Mouse (Mus musculus) c-Kit-positive CD71-positive TER-119-negative erythroid progenitor cells, embryonic 14.5 days (primary cell): ENCODE results near the gene Gm5678.
"Not testable (repeated sequence)": the region's sequence is repeated elsewhere in the genome, so short reads cannot be mapped to it uniquely, and the experiment has no call there.

Source experiments
- DNase-seq: peaks from one replicate; pipeline ENCODE4 v3.0.0-alpha.2; 2013; ENCODE audit warnings: low read depth

The Gm5678 gene

DNA sequence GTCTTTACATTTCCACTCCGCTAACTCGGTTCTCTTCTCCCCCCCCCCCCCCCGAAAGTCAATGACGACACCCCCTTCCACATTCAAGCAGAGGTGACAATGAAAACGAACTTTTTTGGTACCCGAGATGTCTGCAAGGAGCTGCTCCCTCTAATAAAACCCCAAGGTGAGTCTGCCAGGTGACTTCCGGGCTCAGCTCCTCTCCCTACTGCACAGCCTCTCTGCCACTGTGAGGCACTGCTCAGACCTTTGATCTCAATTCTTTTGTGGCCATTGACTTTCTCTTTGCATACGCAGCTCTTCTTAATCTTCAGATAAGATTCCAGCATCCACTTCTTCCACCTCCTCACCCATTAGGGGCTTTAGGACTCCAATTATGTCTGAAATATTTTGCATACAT lies 19.2 kb upstream of the Gm5678 start:
- no peak for DNase-seq

- DNase-seq: no peak
These were observed 18.1 kb upstream of the Gm5678 start for GRCm38 (mm10) chr16:93609796-93610195.

DNA sequence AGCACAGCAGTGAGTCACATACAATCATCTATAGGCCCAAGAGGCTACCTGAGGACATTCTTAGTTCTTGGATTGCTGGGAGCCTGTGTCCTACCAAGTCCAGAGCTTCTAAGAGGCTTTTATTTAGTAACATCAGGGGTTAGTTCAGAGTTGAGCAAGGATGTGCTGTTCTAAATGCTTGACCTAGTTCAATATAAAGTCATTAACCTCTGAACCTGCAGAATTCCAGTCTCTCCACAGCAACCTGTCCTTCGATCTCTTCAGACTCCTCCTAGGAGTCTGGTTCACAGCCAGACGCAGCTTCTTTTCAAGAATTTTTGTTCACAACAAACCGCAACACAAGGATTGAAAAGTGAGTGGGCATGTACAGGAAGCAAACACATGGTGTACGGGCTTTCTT lies 16.9 kb upstream of the Gm5678 start:
- no peak for DNase-seq

DNA sequence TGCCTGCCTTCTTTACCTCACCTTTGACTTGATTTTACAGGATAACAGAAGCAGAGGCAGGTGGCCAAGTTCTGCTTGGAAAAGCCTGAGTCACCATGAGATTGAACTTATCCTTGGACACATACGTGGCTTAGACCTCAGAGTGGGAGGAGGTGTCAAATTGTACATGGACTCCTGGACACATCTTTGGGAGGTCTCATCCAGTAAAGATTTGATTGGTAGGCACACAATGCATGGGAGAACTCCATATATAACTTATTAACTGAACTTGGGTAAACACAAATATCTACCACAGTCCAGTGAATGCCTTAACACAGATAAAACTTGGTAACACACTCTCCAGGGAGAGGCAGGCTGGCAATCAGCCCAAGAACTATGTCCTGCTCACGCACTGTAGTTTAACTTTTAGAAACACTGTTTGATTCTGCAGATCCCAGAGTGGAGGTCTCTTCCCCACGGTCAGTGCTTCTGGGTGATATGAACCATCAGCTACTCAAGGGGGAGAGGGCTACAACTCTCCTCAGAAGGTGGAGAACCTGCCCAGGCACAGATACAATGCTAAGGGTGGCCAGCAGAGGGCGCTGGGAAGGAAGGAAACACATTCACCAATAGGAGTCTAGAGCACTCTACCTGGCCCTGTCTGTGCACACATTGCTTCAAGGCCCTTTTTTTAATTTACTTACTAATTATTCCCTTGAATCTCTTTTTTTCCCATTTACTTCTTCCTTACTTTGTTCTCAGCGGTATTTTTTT lies 12.6 kb upstream of the Gm5678 start:
- DNase-seq: no peak

DNA sequence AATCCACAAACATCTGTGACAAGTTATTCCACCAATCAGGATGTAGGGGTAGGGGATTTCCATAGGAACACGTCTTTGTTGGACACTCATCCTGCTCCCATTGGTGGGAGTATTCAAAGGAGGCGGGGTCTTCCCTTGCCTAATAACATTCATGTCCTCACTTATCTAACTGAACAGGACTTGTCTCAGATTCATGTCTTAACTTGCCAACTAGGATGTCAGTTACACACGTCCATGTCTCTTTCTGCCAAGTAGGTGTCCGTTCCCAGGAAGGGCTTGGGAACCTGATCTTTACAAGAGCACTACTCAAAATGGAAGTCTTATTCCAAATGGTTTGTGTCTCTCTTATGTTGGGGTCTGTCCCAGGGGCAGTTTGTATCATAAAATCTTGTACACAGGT lies 4.1 kb upstream of the Gm5678 start:
- not testable (repeated sequence) for DNase-seq

DNA sequence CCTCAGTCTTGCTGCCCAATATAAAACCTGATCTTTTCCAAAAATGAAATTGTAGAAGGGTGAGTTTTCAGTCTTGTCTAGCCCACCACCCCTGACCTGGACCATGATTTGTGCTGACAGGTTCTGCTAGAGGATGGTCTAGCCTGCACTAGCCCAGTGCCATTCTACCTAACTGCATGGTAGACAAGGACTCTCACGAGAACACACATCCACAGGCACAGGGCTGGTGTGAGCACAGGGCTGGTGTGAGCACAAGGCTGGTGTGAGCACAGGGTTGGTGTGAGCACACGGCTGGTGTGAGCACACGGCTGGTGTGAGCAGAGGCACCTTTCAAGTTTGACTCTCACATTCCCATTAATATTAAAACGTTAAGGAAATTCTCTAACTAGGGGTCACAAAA lies 3.2 kb upstream of the Gm5678 start:
- no peak for DNase-seq

GRCm38 (mm10) chr16:93626745-93627144 lies 1.2 kb upstream of the Gm5678 start:
- no peak for DNase-seq

DNA sequence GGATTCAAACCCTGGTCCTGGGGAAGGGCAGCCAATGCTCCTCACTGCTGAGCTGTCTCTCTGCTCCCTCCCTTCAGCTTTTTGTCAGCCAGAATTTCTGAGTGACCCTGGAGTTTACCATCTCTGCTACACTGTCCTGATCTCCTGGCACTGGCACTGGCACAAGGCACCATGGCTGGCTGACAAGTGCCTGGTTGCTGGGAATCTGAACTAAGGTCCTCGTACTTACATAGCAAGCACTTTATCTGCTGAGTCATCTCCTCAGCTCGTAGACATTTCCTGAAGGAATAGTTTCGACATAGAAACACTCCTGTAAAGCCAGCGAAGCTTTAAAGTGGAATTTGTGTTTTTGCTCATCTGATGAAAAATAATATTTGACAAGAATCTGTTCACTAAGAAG lies 16.1 kb downstream of the Gm5678 start:
- DNase-seq: no peak

DNA sequence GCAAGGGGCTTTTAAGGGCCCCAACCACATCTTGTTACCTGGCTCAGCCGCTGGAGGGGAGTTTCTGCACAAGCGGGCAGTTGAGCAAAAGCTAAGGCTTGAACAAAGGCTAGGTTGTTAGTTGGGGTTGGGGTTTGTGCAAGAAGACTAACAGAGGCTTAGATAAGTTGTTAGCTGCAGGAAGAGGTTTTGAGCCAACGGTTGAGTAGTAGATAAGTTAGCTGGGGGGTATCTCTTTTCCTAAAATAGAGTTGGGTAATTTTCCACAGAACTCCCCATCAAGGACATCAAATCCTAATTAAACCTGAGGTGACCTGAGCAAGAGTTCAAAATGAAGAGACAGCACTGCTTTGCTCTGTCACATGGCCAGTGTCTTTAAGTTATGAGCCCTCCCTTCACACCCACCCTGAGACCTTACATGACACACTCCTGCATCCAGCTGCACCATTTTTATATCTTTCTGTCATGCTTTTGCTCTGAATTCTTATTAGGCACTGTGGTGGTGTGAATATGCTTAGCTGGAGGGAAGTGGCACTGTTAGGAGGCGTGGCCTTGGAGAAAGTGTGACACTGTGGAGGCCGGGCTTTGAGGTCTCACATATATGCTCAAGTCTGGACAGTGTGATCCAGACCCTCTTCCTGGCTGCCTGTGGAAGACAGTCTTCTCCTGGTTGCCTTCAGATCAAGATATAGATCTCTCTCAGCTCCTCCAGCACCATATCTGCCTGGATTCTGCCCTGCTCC lies 20.7 kb downstream of the Gm5678 start:
- no peak for DNase-seq

- no peak for DNase-seq
These were observed 40.1 kb downstream of the Gm5678 start for GRCm38 (mm10) chr16:93667976-93668375.

DNA sequence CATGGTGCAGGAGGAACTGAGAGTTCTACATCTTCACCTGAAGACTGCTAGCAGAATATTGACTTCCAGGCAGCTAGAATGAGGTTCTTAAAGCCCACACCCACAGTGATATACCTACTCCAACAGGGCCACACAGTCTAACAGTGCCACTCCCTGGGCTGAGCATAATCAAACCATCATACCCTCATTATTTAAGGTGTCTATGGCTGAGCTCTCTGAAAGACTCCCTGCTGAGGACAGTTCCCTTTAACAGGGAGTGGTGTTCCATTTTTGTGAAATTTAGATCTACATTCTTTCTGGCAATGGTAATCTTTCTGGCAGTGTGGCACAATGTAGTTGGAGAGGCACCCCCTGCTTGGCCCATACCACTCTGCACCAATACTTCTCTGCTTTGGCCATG lies 41.6 kb downstream of the Gm5678 start:
- DNase-seq: no peak

DNA sequence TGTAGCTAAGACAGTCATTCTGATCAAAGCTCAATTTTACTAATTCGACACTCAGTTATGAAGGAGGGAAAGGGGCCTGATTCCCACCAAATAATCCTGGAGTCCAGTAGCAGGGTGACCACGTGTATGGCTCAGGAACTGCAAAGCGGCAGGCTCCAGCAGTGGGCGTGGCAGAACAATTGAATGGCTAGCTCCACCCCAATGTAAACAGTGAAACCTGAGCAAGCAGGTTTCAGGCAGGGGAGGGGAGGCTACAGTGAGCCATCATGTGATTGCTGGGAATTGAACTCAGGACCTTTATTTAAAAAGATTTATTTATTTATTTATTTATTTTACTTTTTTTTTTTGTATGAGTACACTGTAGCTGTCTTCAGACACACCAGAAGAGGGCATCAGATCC lies 42.6 kb downstream of the Gm5678 start:
- not testable (repeated sequence) for DNase-seq

DNA sequence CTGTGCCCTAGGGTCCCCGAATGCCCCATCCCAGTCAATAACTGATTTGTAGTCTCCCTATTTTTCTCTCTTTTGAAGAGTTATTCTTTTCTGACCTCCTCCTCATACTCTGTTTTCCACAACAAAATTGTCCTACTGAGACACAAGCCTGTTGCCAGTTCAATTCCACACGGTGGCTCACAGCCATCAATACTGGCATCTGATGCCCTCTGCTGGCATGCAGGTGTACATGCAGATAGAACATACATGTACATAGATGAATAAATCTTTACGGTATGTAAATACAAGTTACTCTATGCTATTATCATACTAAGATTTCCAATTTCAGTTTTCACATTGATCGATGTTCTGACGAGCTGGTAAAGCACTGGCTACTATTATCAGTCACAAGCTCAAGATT lies 43.2 kb downstream of the Gm5678 start:
- DNase-seq: no peak

GRCm38 (mm10) chr16:93676376-93676775 lies 48.5 kb downstream of the Gm5678 start:
- DNase-seq: no peak

DNA sequence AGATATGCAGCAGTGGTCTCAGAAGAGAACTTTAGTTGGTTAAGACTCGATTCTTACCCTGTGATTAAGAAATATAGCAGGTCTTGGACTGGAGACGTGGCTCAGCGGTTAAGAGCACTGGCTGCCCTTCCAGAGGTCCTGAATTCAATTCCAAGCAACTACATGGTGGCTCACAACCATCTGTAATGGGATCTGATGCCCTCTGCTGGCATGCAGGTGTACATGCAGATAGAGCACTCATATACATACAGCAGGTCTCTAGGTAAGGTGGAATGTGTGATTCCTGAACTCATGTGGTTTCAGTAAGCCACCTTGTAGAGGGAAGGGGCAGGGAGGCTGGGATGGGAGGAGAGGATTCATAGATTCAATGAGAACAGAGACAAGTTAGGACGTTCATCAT lies 50.3 kb downstream of the Gm5678 start:
- no peak for DNase-seq

DNA sequence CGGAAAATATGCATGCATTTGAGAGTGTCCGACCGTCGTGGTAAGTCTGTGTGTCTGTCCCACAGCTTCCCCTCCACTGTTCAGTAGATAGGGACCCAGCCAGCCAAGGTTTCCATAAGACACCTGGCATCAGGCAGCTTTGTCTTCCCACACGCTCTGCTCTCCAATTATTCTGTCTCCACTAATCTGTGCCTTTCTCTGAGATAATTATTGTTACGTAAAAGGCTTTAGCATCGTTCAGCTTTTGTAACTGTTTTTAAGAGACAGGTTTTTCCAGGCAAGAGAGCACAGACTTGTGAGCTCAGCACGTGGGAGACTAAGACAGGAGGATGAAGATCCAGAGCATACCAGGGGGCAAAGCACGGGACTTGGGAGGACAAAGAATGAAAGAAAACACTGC lies 51.3 kb downstream of the Gm5678 start:
- DNase-seq: no peak
